Mouse (Mus musculus): ENCODE measurements around the gene Ces1h. TPM values are rescaled to one million over a fixed set of nuclear protein-coding genes. Genes with fewer than 3 reads are reported as not detected.
"Not testable (repeated sequence)": the region's sequence is repeated elsewhere in the genome, so short reads cannot be mapped to it uniquely, and the experiment has no call there.

The Ces1h gene
- polyA plus RNA-seq (2015; fragmentation: Nextera tagmentation; extraction: Ambion mirVana) = not detected in 2 replicates

DNA sequence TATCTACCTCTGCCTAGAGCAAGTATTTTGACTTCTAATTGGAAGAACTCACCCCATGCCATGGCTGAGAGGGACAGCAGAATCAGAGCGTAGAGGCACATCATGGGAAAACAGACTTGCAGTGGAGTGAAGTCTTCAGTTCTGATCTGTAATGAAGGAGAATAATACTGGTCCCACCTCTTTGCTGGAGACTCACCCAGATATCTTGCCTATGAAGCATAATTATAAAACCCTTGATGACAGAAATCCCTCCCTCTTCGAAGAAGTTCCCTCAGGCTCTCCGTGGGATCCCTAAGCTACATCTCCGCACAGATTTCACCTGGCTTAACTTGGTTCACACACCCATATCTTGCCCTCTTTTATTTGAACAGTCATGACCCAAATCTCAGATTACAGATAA lies at the start of gene Ces1h:
TSS of gene Ces1h (minus strand) at position 101 of the 400 bp plus-strand sequence.
- no peak within 1 kb of the TSS for H3K4me3 ChIP-seq
- whole genome bisulfite sequencing = 90% methylated on average over 4 of the region's 4 CpGs
- no peaks in the 10 kb centered on the region for H3K4me1 ChIP-seq
- no peak within 1 kb of the TSS for H3K4me2 ChIP-seq
- H3K9ac ChIP-seq = no peak within 1 kb of the TSS
- H3K27me3 ChIP-seq = no peaks in the 10 kb centered on the region
- H3K27ac ChIP-seq = no peak within 1 kb of the TSS
- H3K36me3 ChIP-seq = no peaks in the 10 kb centered on the region
- no peak for ATAC-seq (ENCODE audit: borderline replicate concordance, extremely low read depth, low FRiP score, low TSS enrichment)
- no peaks in the 10 kb centered on the region for H3K9me3 ChIP-seq

DNA sequence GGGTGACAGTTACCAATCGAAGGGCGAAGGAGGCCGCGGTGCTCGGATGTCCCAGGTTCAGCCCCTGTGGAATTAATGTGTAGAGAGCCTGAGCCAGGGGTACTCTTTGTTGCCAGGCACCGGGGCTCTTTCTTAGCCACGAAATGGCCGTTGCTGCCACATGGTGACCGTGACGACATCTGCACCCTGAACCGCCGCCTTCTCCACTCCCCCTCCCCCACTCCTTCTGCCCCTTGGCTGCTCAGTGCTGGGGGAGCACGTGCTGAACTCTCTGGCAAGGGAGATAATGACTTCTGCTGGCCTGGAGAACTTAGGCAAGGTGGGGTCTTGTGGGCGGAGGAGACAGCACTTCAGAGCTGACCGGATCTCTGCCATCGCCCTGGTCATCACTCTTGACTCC lies 47.7 kb upstream of the Ces1h start:
- Histone ChIP-seq H3K4me1 (no peaks in the 10 kb centered on the region), H3K27me3 (no peaks in the 10 kb centered on the region), H3K4me3 (no peak overlapping the region), H3K9ac (no peak overlapping the region), H3K4me2 (no peak overlapping the region), H3K9me3 (no peaks in the 10 kb centered on the region), H3K27ac (no peak overlapping the region), H3K36me3 (no peaks in the 10 kb centered on the region)
- 86% methylated on average over 16 of the region's 16 CpGs for WGBS
- ATAC-seq (ENCODE audit: borderline replicate concordance, extremely low read depth, low FRiP score, low TSS enrichment) = no peak

DNA sequence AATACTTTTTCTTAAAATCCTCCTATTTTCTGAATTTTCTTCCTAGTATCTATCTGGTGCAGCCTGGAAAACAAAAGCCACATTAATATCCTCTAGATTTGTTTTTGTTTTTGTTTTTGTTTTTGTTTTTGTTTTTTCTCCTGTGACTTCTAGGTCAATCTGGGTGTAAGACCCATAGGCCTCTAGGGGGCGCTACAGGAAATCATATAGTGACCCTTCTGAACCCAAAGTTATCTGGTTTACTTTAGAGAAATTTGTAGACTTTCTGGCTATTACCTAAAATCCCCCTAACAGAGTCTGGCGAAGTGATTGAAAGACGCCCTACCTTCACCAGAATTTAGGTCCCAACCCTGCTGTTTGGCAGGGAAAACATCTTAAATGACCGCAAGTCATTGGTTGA lies 35.9 kb upstream of the Ces1h start:
- Histone ChIP-seq H3K36me3 (no peaks in the 10 kb centered on the region), H3K4me3 (no peak overlapping the region), H3K9ac (no peak overlapping the region), H3K4me1 (no peaks in the 10 kb centered on the region), H3K27ac (no peak overlapping the region), H3K9me3 (no peaks in the 10 kb centered on the region), H3K4me2 (no peak overlapping the region), H3K27me3 (no peaks in the 10 kb centered on the region)
- no peak for ATAC-seq (ENCODE audit: borderline replicate concordance, extremely low read depth, low FRiP score, low TSS enrichment)
- WGBS = 70% methylated on average over 4 of the region's 4 CpGs

DNA sequence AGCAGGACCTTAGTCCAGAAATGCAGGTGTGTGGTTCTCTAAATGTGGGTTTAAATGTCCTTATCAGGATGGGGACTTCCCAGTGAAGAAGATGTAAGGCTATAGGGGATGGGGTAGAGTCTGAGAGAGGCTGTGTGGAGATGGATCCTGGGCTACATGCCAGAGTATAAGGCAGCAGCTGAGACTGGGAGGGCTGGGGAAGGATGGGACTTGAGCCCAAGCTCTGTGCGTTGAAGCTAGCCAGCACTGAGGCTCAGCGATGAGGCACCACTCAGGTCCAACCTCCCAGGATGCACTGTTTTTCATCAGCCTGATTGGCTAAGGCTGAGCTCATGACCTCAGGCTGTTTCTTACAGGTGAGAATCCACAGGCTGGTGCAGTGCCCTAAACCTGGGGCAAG lies 29.3 kb upstream of the Ces1h start:
- WGBS = 53% methylated on average over 2 of the region's 2 CpGs

DNA sequence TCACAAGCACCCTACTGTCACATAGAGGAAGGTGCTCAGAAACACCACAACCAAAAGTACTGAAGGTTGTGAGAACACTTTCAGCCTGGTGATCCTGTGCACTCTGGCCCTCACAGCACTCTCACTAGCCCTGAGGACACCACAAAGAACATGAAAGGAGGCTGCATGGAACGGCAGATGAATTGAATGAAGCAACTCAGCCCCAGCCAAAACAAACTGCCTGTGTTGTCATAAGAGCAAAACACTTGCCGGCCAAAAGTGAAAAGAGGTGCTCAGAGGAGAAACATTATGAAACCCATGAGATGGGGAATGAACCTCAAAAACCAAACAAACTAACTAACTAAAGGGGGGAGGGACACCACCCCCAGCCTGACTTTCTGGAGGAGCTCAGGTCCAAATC lies 20.2 kb upstream of the Ces1h start:
- 65% methylated on average over 2 of the region's 2 CpGs for WGBS
- 0 out of 2 replicates have a peak, but pooled peaks cover 6% of the 10 kb centered on the region for H3K4me1 ChIP-seq
- no peak for ATAC-seq (ENCODE audit: borderline replicate concordance, extremely low read depth, low FRiP score, low TSS enrichment)

More for the DNA sequence above, 29.3 kb upstream of the Ces1h start:
- ATAC-seq (ENCODE audit: borderline replicate concordance, extremely low read depth, low FRiP score, low TSS enrichment) = peak; percentile 39
- Histone ChIP-seq H3K27ac (no peak overlapping the region), H3K9me3 (no peaks in the 10 kb centered on the region), H3K4me2 (no peak overlapping the region), H3K4me3 (no peak overlapping the region), H3K36me3 (no peaks in the 10 kb centered on the region), H3K9ac (no peak overlapping the region), H3K4me1 (no peaks in the 10 kb centered on the region), H3K27me3 (no peaks in the 10 kb centered on the region)

DNA sequence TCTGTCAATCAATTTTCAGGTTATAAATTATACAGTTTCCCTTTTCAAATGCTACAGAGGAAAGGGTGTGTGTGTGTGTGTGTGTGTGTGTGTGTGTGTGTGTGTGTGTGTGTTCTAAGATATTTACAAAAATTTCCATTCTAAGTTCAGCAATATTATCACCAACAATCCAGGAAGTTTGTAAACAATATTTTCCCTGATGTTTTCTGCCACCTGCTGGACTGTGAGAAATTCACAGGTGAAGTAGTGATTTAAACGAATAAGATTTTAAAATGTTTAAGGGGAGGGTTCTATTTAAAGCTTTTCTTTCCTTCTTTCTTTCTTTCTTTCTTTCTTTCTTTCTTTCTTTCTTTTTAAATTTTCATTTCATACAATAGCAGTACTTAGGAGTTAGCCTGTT lies 18.5 kb upstream of the Ces1h start:
- WGBS = 31% methylated on average over 1 of the region's 1 CpGs
- Histone ChIP-seq H3K36me3 (no peaks in the 10 kb centered on the region), H3K4me3 (no peak overlapping the region), H3K27me3 (no peaks in the 10 kb centered on the region), H3K4me2 (no peak overlapping the region), H3K9me3 (no peaks in the 10 kb centered on the region), H3K27ac (no peak overlapping the region), H3K9ac (no peak overlapping the region), H3K4me1 (0 out of 2 replicates have a peak, but pooled peaks cover 6% of the 10 kb centered on the region)
- no peak for ATAC-seq (ENCODE audit: borderline replicate concordance, extremely low read depth, low FRiP score, low TSS enrichment)

More for the DNA sequence above, 20.2 kb upstream of the Ces1h start:
- no peaks in the 10 kb centered on the region for H3K27me3 ChIP-seq
- no peak overlapping the region for H3K4me2 ChIP-seq
- H3K36me3 ChIP-seq = no peaks in the 10 kb centered on the region
- no peak overlapping the region for H3K9ac ChIP-seq
- H3K9me3 ChIP-seq = no peaks in the 10 kb centered on the region
- H3K4me3 ChIP-seq = no peak overlapping the region
- no peak overlapping the region for H3K27ac ChIP-seq

DNA sequence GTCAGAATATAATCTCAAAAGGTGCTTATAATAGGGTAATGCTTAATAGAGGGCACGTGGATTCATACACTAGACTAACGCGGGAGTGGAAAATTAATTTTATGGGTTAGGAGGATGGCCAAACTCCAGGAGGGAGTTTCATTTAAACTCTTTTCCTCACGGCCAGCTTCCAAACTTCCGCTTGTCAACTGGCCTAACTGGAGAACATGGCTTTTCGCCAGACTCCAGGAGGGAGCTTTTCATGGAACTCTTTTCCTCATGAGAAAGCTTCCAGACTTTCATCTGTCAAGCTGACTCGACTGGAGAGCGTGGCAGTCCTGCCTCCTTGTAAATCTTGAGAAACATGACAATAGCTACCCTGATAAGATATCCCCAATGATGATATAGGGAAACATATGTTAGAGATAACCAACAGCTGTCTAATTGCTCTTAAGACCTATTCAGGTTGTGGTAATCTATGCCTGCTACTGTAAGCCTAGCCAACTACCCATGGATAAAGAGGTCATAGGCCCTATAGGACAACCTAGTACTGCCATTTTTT lies 14.6 kb upstream of the Ces1h start:
- peak; percentile 67; the same call in 1 of the 2 replicates for ATAC-seq (ENCODE audit: borderline replicate concordance, extremely low read depth, low FRiP score, low TSS enrichment)
- H3K27ac ChIP-seq, H3K4me3 ChIP-seq, H3K9me3 ChIP-seq, H3K4me2 ChIP-seq, H3K36me3 ChIP-seq, H3K27me3 ChIP-seq, H3K4me1 ChIP-seq, H3K9ac ChIP-seq: not testable (repeated sequence)
- WGBS = 33% methylated on average over 8 of the region's 8 CpGs

DNA sequence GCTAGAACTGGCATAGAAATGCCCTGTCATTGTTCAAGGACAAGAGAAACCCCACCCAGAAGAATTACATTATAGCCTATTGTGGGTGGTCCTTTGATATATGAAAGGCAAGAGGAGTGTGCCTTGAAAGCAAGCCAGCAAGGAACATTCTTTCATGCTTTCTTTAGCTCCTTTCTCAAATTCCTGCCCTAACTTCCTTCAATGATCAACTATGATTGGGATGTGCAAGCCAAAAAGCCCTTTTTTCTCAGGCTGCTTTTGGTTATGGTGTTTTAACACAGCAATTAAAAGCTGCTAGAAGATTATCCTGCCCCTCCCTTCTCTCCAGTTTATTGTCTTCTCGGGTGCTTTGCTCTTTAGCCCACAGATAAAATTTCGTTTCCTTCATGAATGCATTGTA lies 10.0 kb downstream of the Ces1h start:
- Histone ChIP-seq H3K4me3 (no peak overlapping the region), H3K27me3 (no peaks in the 10 kb centered on the region), H3K9ac (no peak overlapping the region), H3K4me2 (no peak overlapping the region), H3K36me3 (no peaks in the 10 kb centered on the region), H3K4me1 (no peaks in the 10 kb centered on the region), H3K27ac (no peak overlapping the region), H3K9me3 (no peaks in the 10 kb centered on the region)
- ATAC-seq (ENCODE audit: borderline replicate concordance, extremely low read depth, low FRiP score, low TSS enrichment) = no peak
- 38% methylated on average over 2 of the region's 2 CpGs for WGBS

DNA sequence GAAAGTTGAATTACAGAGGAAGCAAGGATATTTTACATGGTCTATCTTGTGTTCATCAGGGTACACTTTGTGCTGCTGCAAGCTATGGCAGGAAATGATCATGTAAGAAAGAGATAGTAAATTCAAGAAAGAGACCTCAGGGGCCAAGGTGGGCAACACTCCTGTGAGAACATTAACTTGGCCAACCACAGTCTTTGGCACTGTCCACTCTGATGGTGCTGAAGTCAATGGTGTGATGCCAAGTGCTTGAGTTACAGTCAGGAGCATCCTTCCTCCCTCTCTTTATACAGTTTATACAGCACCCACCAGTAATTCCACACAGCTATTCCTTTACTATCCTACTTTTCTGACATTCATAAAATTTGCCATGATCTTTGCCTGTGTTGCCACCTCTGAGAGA lies 19.4 kb downstream of the Ces1h start:
- H3K27ac ChIP-seq = no peak overlapping the region
- H3K9ac ChIP-seq = no peak overlapping the region
- H3K9me3 ChIP-seq = no peaks in the 10 kb centered on the region
- H3K4me2 ChIP-seq = no peak overlapping the region
- H3K36me3 ChIP-seq = no peaks in the 10 kb centered on the region
- H3K4me1 ChIP-seq = no peaks in the 10 kb centered on the region
- no peaks in the 10 kb centered on the region for H3K27me3 ChIP-seq
- H3K4me3 ChIP-seq = no peak overlapping the region
- no peak for ATAC-seq (ENCODE audit: borderline replicate concordance, extremely low read depth, low FRiP score, low TSS enrichment)

DNA sequence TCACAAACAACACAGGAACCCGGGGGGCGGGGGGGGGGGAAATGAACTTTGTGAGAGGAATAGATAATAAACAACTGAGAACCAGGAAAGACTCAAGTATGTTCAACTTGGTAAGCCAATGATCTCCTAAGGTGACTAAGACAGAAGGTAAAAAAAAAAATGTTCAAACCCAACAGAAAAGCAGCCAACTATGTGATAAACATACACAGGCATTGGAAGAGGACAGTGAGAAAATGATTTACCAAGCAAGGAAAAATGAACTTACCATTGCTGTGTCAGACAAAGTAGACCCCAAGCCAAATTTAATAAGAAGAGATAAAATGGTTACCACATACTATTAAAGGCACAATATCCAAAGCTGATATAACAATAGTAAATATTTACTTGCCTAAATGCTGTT lies 40.0 kb downstream of the Ces1h start:
- Histone ChIP-seq H3K4me3 (no peak overlapping the region), H3K27me3 (no peaks in the 10 kb centered on the region), H3K27ac (no peak overlapping the region), H3K4me1 (no peaks in the 10 kb centered on the region), H3K9me3 (no peaks in the 10 kb centered on the region), H3K36me3 (no peaks in the 10 kb centered on the region), H3K4me2 (no peak overlapping the region), H3K9ac (no peak overlapping the region)
- ATAC-seq (ENCODE audit: borderline replicate concordance, extremely low read depth, low FRiP score, low TSS enrichment) = no peak
- 89% methylated on average over 2 of the region's 2 CpGs for WGBS

DNA sequence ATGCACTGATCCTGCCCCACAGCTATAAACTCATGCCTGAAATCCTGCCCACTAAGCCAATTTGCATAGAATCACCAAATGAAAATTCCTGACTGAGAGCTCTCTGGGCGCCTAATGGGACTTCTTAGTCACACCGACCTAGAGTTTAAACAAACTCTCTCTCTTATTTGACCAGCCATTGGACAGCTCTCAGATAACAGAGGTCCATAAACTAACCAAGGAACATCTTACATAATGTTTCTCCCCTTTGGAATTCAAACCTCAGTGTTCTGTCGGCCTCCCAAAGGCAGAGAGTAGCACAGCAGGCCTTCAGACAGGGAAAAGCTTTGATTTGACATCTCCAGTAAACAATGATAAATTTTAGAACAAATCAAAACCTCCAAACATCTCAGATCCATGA lies 42.3 kb downstream of the Ces1h start, which contains the start of gene Ces1g:
TSS of gene Ces1g (minus strand) at position 102 of the 400 bp plus-strand sequence.
- ATAC-seq (ENCODE audit: borderline replicate concordance, extremely low read depth, low FRiP score, low TSS enrichment) = no peak
- no peak within 1 kb of the TSS for H3K4me2 ChIP-seq
- H3K9me3 ChIP-seq = no peaks in the 10 kb centered on the region
- H3K27me3 ChIP-seq = no peaks in the 10 kb centered on the region
- no peak within 1 kb of the TSS for H3K27ac ChIP-seq
- H3K4me1 ChIP-seq = no peaks in the 10 kb centered on the region
- no peaks in the 10 kb centered on the region for H3K36me3 ChIP-seq
- no peak within 1 kb of the TSS for H3K9ac ChIP-seq
- no peak within 1 kb of the TSS for H3K4me3 ChIP-seq
- WGBS = 16% methylated on average over 3 of the region's 3 CpGs

DNA sequence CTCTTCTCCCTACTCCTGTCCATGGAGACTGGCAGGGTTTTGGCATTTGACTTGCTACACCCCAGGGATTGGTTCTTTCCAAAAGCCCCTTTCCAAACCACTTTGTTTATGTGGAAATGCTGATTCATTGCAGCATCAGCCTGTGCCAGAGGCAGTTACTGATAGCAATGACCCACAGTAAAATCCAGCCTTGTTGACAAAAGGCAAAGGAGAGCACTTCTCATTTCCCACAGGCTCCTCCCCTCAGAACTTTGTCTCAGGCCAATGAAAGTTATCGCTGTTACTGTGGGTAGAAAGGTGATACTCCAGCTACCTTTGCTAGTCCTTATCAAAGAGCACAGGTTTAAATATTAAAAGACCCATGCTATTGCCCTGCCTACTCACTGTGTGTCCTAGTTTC lies 46.8 kb downstream of the Ces1h start:
- no peak overlapping the region for H3K4me2 ChIP-seq
- H3K9me3 ChIP-seq = no peaks in the 10 kb centered on the region
- no peak overlapping the region for H3K9ac ChIP-seq
- no peaks in the 10 kb centered on the region for H3K36me3 ChIP-seq
- peak overlapping the region; percentile 9; the same call in 1 of the 2 replicates for H3K27ac ChIP-seq
- no peaks in the 10 kb centered on the region for H3K27me3 ChIP-seq
- H3K4me3 ChIP-seq = no peak overlapping the region
- ATAC-seq (ENCODE audit: borderline replicate concordance, extremely low read depth, low FRiP score, low TSS enrichment) = 0 out of 2 replicates have a peak, but pooled peaks have one; percentile 19
- WGBS = 53% methylated on average over 1 of the region's 1 CpGs
- H3K4me1 ChIP-seq = no peaks in the 10 kb centered on the region

DNA sequence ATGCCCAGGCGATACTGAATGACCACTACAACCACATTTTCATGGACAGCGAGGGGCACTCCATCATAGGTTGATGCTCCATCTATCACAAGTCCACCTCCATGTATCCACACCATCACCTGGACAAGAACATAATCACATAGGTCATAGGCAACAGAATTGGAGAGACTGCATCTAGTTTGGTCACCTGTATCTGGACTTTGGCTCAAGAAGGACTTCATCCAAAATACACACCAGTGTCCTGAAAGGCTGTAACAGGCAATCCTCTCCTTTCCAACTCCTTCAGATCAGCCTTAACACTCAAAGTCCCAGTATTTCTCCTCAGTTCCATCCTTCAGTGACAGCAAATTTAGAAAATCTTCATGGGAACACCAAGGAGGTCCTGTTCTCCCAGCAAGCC lies 48.4 kb downstream of the Ces1h start:
- Histone ChIP-seq H3K4me1 (no peaks in the 10 kb centered on the region), H3K4me2 (no peak overlapping the region), H3K27ac (no peak overlapping the region), H3K4me3 (no peak overlapping the region), H3K9ac (no peak overlapping the region), H3K27me3 (no peaks in the 10 kb centered on the region), H3K9me3 (no peaks in the 10 kb centered on the region), H3K36me3 (no peaks in the 10 kb centered on the region)
- no peak for ATAC-seq (ENCODE audit: borderline replicate concordance, extremely low read depth, low FRiP score, low TSS enrichment)
- WGBS = 97% methylated on average over 2 of the region's 2 CpGs

Measured in lung, embryonic 15.5 days (tissue).